Mouse (Mus musculus): ENCODE measurements at regions not wholly inside any gene's neighbourhood (a gene's known extent, or its start where the extent isn't known, plus 50 kb on each side); places are given as distances from the start of the nearest gene placed in this dataset.

- TF ChIP-seq CTCF (IDR thresholded peaks at IDR 0.05): no peak
- no peak for TF ChIP-seq EP300 (IDR thresholded peaks at IDR 0.05)
Observed at GRCm38 (mm10) chr6:94849533-94849932, 149.6 kb upstream of the Lrig1 start.
